Mouse (Mus musculus) lung, embryonic 14.5 days (tissue): ENCODE results near the gene Insig1. TPM values are rescaled to one million over a fixed set of nuclear protein-coding genes. Genes with fewer than 3 reads are reported as not detected.

Source experiments
- ATAC-seq: fragments of 200-750 bp; cut with Nextera tagmentation; 2 replicates; pipeline ENCODE4 v1.8.0; 2017; ENCODE audit warnings: mild to moderate bottlenecking, moderate TSS enrichment, moderate library complexity; ENCODE audit not compliant: insufficient read depth
- DNase-seq: peaks from one replicate; pipeline ENCODE4 v3.0.0-alpha.2; 2015
- H3K27ac ChIP-seq: fragments of 300-500 bp; sonication (generic); 2 replicates; pipeline ENCODE4 v1.5.1; 2014; ENCODE audit warnings: low read depth, mild to moderate bottlenecking, moderate library complexity
- H3K27me3 ChIP-seq: fragments of 300-500 bp; sonication (generic); 2 replicates; pipeline ENCODE4 v1.6.1; 2014; ENCODE audit warnings: low read length, control low read depth; ENCODE audit not compliant: insufficient read depth
- H3K36me3 ChIP-seq: fragments of 300-500 bp; sonication (generic); 2 replicates; pipeline ENCODE4 v1.6.1; 2014; ENCODE audit warnings: control low read depth; ENCODE audit not compliant: insufficient read depth
- H3K4me1 ChIP-seq: fragments of 300-500 bp; sonication (generic); 2 replicates; pipeline ENCODE4 v1.6.1; 2014; ENCODE audit warnings: antibody characterized with exemption, control low read depth; ENCODE audit not compliant: insufficient read depth
- H3K4me2 ChIP-seq: fragments of 300-500 bp; sonication (generic); 2 replicates; pipeline ENCODE4 v1.6.1; 2014; ENCODE audit warnings: mild to moderate bottlenecking
- H3K4me3 ChIP-seq: fragments of 300-500 bp; sonication (generic); 2 replicates; pipeline ENCODE4 v1.5.1; 2014; ENCODE audit warnings: low read depth, low read length
- H3K9ac ChIP-seq: fragments of 300-500 bp; sonication (generic); 2 replicates; pipeline ENCODE4 v1.6.1; 2014
- H3K9me3 ChIP-seq: fragments of 300-500 bp; sonication (generic); 2 replicates; pipeline ENCODE4 v1.6.1; 2016; ENCODE audit warnings: low read depth, low read length, control low read depth
- CTCF ChIP-seq: IDR thresholded peaks from 2 replicates; pipeline ENCODE4 v1.5.1; 2016; ENCODE audit warnings: antibody characterized with exemption, low read depth
- WGBS: fragments of 180-500 bp; shearing (Covaris S2); extraction: QIAGEN DNeasy Blood & Tissue Kit; methylation state at CpG from one replicate; pipeline ENCODE4 v1.1.7; 2014; 5-methylcytosine and 5-hydroxymethylcytosine counted together
- polyA plus RNA-seq: library from polyadenylated mRNA; unstranded; fragments of >200 nt; fragmentation: Nextera tagmentation; extraction: Ambion mirVana; gene quantifications from 2 replicates; pipeline ENCODE4 v1.2.1, GENCODE M21; 2014

Insig1 gene
- polyA plus RNA-seq, 1 experiment from 2014 or later: 66.5 TPM

GRCm38 (mm10) chr5:28042779-28043178 is 28.4 kb upstream of the Insig1 start:
- Histone ChIP-seq H3K27me3 (no peaks in the 10 kb centered on the region), H3K4me2 (no peak overlapping the region), H3K9me3 (0 out of 2 replicates have a peak, but pooled peaks cover 3% of the 10 kb centered on the region), H3K4me1 (no peaks in the 10 kb centered on the region), H3K4me3 (no peak overlapping the region), H3K27ac (no peak overlapping the region), H3K9ac (no peak overlapping the region), H3K36me3 (no peaks in the 10 kb centered on the region)
- WGBS: 20% methylated on average over 2 of the region's 2 CpGs
- no peak for ATAC-seq
- DNase-seq: peak; percentile 17
- no peak for TF ChIP-seq CTCF

DNA sequence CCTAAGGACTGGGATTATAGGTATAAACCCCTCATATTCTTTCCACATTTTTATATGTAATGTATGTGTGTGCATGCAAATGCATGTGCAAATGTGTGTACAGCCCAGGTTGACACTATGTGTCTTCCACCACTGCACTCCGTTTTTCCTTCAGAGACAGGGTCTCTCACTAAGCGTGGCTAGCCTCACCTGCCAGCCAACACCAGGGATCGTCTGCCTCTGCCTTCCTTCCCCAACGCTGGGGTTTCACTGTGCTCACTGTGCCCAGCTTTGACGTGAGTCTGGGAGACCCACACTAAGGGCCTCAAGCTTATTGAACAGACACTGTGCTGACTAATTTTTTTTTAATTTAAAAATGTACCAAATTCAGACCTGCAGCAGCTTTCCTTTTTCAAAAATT is 27.8 kb upstream of the Insig1 start:
- ATAC-seq: no peak
- Histone ChIP-seq H3K4me2 (no peak overlapping the region), H3K36me3 (no peaks in the 10 kb centered on the region), H3K4me3 (no peak overlapping the region), H3K27me3 (no peaks in the 10 kb centered on the region), H3K4me1 (no peaks in the 10 kb centered on the region), H3K9me3 (0 out of 2 replicates have a peak, but pooled peaks cover 3% of the 10 kb centered on the region), H3K9ac (no peak overlapping the region), H3K27ac (peak overlapping the region; percentile 18; the same call in 1 of the 2 replicates)
- WGBS: 51% methylated on average over 5 of the region's 5 CpGs
- TF ChIP-seq CTCF: no peak
- no peak for DNase-seq

DNA sequence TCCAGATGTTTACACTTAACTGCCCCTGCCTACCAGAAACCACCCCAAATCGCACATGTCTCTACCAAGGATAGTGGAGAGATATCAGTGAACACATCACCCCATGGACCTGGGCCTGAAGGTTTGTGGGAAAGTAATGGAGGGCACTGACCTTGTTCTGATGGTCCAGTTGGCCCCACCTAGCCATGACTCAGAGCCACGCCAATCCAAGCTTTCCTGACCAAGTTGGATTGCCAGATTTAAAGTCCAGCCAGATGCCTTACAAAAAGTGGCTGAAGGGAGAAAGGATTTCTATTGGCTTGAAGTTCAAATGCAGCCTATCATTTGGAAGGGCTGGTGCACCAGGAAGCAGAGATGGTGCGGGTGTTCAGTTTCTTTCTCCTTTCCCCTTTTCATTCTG is 24.2 kb upstream of the Insig1 start:
- H3K27me3 ChIP-seq: no peaks in the 10 kb centered on the region
- ATAC-seq (no peak), DNase-seq (no peak)
- H3K9ac ChIP-seq: no peak overlapping the region
- no peak overlapping the region for H3K4me3 ChIP-seq
- H3K9me3 ChIP-seq: 0 out of 2 replicates have a peak, but pooled peaks cover 3% of the 10 kb centered on the region
- TF ChIP-seq CTCF: no peak
- no peaks in the 10 kb centered on the region for H3K4me1 ChIP-seq
- H3K4me2 ChIP-seq: no peak overlapping the region
- no peaks in the 10 kb centered on the region for H3K36me3 ChIP-seq
- H3K27ac ChIP-seq: no peak overlapping the region
- 59% methylated on average over 3 of the region's 3 CpGs for WGBS

DNA sequence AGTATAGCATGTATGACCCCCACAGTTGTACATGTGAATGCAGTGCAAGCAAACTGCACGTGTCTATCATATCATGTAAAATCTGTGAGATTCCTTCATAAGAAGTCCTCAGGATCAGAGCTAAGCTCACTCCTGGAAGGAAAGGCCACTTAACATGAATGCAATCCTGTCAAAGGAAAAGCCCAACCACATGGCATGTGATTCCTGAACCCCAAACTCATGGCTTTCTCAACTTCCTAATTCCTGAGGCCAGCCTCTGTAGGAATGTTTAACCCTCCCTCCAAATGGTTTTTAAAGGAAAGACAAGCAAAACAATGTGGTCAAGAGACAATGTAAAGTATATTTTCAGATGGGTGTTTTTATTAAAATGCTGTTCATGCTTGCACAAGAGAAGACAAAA is 23.2 kb upstream of the Insig1 start:
- Histone ChIP-seq H3K9me3 (0 out of 2 replicates have a peak, but pooled peaks cover 3% of the 10 kb centered on the region), H3K27ac (no peak overlapping the region), H3K27me3 (no peaks in the 10 kb centered on the region), H3K4me3 (no peak overlapping the region), H3K4me2 (no peak overlapping the region), H3K36me3 (no peaks in the 10 kb centered on the region), H3K4me1 (no peaks in the 10 kb centered on the region), H3K9ac (no peak overlapping the region)
- WGBS: 73% methylated on average over 1 of the region's 1 CpGs
- no peak for ATAC-seq
- DNase-seq: no peak
- TF ChIP-seq CTCF: no peak

GRCm38 (mm10) chr5:28055450-28055849 is 15.7 kb upstream of the Insig1 start:
- ATAC-seq: peak; percentile 35; the same call in 1 of the 2 replicates
- no peak overlapping the region for H3K4me3 ChIP-seq
- no peak for DNase-seq
- no peaks in the 10 kb centered on the region for H3K36me3 ChIP-seq
- WGBS: 49% methylated on average over 2 of the region's 2 CpGs
- H3K4me2 ChIP-seq: no peak overlapping the region
- TF ChIP-seq CTCF: no peak
- no peaks in the 10 kb centered on the region for H3K27me3 ChIP-seq
- H3K27ac ChIP-seq: peak overlapping the region; percentile 42; the same call in 1 of the 2 replicates
- H3K9ac ChIP-seq: no peak overlapping the region
- H3K9me3 ChIP-seq: no peaks in the 10 kb centered on the region
- no peaks in the 10 kb centered on the region for H3K4me1 ChIP-seq

- Histone ChIP-seq H3K4me2 (no peak overlapping the region), H3K27ac (no peak overlapping the region), H3K27me3 (no peaks in the 10 kb centered on the region), H3K9me3 (no peaks in the 10 kb centered on the region), H3K36me3 (no peaks in the 10 kb centered on the region), H3K4me3 (no peak overlapping the region), H3K9ac (no peak overlapping the region), H3K4me1 (no peaks in the 10 kb centered on the region)
- ATAC-seq (no peak), DNase-seq (no peak)
- 74% methylated on average over 3 of the region's 3 CpGs for WGBS
- TF ChIP-seq CTCF: no peak
Measured at GRCm38 (mm10) chr5:28056877-28057276, 14.3 kb upstream of the Insig1 start.

DNA sequence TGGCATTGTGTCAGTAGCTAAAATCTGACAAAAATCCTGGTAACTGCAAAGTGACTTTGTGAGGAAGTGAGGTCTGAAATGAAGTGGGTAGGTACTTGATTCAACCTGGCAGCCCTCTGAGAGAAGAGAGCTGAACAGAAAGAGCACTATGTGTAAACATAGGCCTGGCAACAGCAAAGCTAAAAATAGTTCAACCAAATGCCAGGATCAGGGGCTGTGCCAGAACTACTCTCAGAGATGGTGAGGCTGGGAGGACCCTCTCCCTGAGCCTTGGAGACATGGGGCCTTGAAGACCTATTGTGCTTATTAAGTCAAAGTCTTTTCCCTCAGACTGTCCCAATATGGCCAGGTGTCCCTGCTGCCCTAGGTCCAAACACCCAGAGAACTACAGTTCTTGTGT is 10.7 kb upstream of the Insig1 start:
- Histone ChIP-seq H3K4me3 (no peak overlapping the region), H3K4me2 (no peak overlapping the region), H3K27ac (peak overlapping the region; percentile 48), H3K9me3 (no peaks in the 10 kb centered on the region), H3K27me3 (no peaks in the 10 kb centered on the region), H3K9ac (no peak overlapping the region), H3K4me1 (no peaks in the 10 kb centered on the region), H3K36me3 (no peaks in the 10 kb centered on the region)
- TF ChIP-seq CTCF: no peak
- DNase-seq (peak; percentile 45), ATAC-seq (0 out of 2 replicates have a peak, but pooled peaks have one; percentile 60)

DNA sequence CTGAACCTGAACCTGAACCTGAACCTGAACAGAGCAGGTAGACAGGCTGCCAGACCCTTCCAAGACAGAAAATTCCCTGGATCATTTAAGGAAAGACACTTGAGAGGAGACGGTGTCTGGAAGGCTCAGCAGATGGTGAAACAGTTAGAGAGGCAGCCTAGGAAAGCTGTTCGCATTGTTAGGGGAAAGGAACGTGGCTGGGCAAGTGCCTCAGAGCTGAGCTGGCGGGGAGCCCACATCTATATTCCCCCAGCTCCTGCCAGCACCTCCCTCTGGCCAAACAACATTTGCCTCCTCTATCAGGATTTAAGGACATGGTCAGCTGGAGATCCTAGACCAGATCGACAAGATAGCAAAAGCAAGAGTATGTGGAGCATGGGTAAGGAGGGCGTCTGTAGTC is 10.2 kb upstream of the Insig1 start:
- WGBS: 61% methylated on average over 6 of the region's 6 CpGs
- Histone ChIP-seq H3K36me3 (no peaks in the 10 kb centered on the region), H3K9ac (no peak overlapping the region), H3K27me3 (no peaks in the 10 kb centered on the region), H3K4me2 (no peak overlapping the region), H3K27ac (peak overlapping the region; percentile 48; the same call in 1 of the 2 replicates), H3K4me3 (no peak overlapping the region), H3K9me3 (no peaks in the 10 kb centered on the region), H3K4me1 (no peaks in the 10 kb centered on the region)
- no peak for TF ChIP-seq CTCF
- ATAC-seq (no peak), DNase-seq (peak; percentile 36)
